Mouse (Mus musculus) duodenum, adult 2 months (tissue): ENCODE measurements around the gene Rufy2. TPM values are rescaled to one million over a fixed set of nuclear protein-coding genes. Genes with fewer than 3 reads are reported as not detected.

Experiments used
- polyA plus RNA-seq: library from polyadenylated mRNA; depleted of rRNA; stranded (reverse); fragments of >200 nt; gene quantifications from 2 replicates; pipeline ENCODE4 v1.2.3, GENCODE M21; 2012; ENCODE audit warnings: low replicate concordance; rRNA removed

The Rufy2 gene
- polyA plus RNA-seq = 1.1 and 1.2 TPM in 2 replicates

GRCm38 (mm10) chr10:62980039-62980954 lies at the start of gene Rufy2:
Rufy2 (plus strand) TSS chr10:62980223.

DNA sequence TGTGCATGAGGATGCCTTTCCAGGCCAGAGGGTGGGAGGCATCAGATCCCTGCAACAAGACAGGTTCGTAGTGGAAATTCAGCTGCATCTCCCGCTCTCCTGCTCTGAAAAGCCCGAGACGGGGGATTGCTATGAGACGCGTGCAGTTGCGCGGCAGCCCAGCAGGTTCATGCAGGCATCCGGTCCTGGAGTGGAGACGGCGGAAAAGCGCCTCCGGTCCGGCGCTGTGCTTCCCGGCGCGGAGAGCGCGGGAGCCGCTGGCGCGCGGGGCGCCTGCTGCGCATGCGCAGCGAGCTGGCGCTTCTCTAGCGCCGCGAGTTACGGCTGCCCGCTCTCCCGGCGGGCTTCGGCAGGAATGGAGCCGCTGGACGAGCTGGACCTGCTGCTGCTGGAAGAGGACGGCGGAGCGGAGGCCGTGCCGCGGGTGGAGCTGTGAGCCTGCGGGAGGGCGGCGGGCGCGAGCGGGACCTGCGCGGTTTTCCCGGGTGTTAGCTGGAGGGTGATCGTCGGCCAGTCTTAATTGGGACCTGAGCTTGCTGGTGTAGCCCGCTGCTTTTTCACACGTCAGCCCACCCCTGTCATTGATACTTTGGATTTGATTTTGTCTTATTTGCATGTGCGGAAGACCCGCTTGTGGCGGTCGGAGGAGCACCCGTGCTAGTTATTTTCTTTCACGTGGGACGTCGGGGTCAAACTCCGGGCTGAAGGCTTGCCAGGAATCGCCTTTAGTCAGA lies 33.1 kb upstream of the Rufy2 start, which contains the start of gene Dna2:
Dna2 (plus strand) TSS at position 289 of the 734 bp plus-strand sequence.

GRCm38 (mm10) chr10:63023749-63024579 lies 43.9 kb downstream of the Rufy2 start, which contains the start of the genes Hnrnph3 and Pbld2:
Hnrnph3 (minus strand) TSS chr10:63024217.
Pbld2 (plus strand) TSS chr10:63024315.

DNA sequence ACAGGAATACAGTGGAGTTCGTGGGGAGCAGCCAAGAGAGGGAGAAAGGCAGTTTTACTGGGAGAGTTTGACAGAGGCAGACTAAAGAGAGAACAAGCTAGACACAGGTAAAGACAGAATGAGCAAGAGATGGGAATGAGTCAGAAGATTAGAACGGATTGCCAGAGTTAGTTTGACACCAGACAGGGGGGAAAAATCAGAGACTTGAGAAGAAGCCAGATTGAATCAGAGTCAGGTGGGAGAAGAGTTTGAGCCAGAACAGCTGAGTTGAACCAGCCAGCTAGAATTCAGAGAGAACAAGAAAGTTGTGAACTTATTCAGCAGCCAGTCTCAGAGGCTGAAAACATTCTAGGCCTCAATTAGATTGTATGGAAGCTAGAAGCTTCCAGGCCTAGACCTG lies 79.8 kb downstream of the Rufy2 start, which contains the start of gene Pbld1:
Pbld1 (plus strand) TSS at position 301 of the 400 bp plus-strand sequence.

Other genes starting within 250 kb of the Rufy2 start
- 22.1 and 43.6 TPM in 2 replicates for gene Ccar1, start 187.9 kb upstream of the Rufy2 start, polyA plus RNA-seq
- 0.02 and 0.47 TPM in 2 replicates for gene Tet1, start 71.2 kb upstream of the Rufy2 start, polyA plus RNA-seq
- gene Slc25a16, start 59.6 kb upstream of the Rufy2 start, polyA plus RNA-seq = 17.8 and 37.8 TPM in 2 replicates
- 1.7 and 3.2 TPM in 2 replicates for gene Dna2, start 33.2 kb upstream of the Rufy2 start, polyA plus RNA-seq
- gene Hnrnph3, start 44.0 kb downstream of the Rufy2 start, polyA plus RNA-seq = 1.7 and 2.8 TPM in 2 replicates
- gene Pbld2, start 44.1 kb downstream of the Rufy2 start, polyA plus RNA-seq = 34.7 and 40.5 TPM in 2 replicates
- gene Pbld1, start 79.9 kb downstream of the Rufy2 start, polyA plus RNA-seq = 7.2 and 17.2 TPM in 2 replicates
- 0.06 and 0.07 TPM in 2 replicates for gene Atoh7, start 119.4 kb downstream of the Rufy2 start, polyA plus RNA-seq
- gene Mypn, start 223.7 kb downstream of the Rufy2 start, polyA plus RNA-seq = 0.08 and 0.13 TPM in 2 replicates